Mouse (Mus musculus): ENCODE results near the gene Ear1.
A peak's percentile ranks its signal among the peaks of the same experiment; 100 is the strongest.
"Not testable (repeated sequence)": the region's sequence is repeated elsewhere in the genome, so short reads cannot be mapped to it uniquely, and the experiment has no call there.

GRCm38 (mm10) chr14:43924688-43925403, 49.5 kb upstream of the Ear1 start, which contains the start of gene Gm8113:
- peak; percentile 61 for TF ChIP-seq CTCF (IDR thresholded peaks at IDR 0.05; ENCODE audit: insufficient read depth, low read depth, low read length)
- TF ChIP-seq POLR2A (IDR thresholded peaks at IDR 0.05; ENCODE audit: insufficient read depth, low read depth, low read length), result not testable (repeated sequence)
